Mouse (Mus musculus): ENCODE data around the gene Sarm1. TPM values are rescaled to one million over a fixed set of nuclear protein-coding genes. Genes with fewer than 3 reads are reported as not detected.
A peak's percentile ranks its signal among the peaks of the same experiment; 100 is the strongest.

The Sarm1 gene
- total and polyA plus RNA-seq, 3 experiments: 0.50 to 1.1 (median 0.55) TPM

DNA sequence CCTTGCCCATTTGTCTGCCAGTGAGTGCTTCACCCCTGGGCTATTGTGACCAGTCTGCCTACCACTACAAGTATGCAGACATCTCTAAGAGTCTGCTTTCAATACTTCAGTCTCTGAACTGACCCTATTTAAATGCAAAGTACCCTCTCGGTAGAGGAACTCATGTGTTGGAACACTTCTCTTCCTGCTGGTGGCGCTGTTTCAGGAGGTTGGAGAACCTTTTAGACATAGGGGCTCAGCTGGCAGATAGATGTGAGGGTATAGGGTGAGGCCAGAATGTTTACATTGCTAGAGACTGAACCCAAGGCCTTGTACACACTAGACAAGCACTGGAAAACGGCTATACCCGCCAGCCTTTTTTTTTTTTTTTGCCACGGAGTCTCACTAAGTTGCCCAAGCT is 69.2 kb downstream of the Sarm1 start:
- H3K9ac ChIP-seq (ENCODE audit: insufficient read depth, low read depth): no peak overlapping the region
- DNase-seq (ENCODE audit: extremely low read depth): no peak
- dilution Hi-C loops (cut with MboI; ENCODE audit: extremely low pct_ligation_motif_present, extremely low pct_unique_long_range_greater_than_20kb, low sequenced_read_pairs): no loop called here
- H3K27ac ChIP-seq (ENCODE audit: insufficient read depth, low read depth): no peak overlapping the region
- no peak overlapping the region for H3K4me3 ChIP-seq (replicated peaks in 1 of 3; ENCODE audit: low read depth in 2 of 3, low read length in 2 of 3, poor library complexity in 1 of 3)
- H3K4me1 ChIP-seq (ENCODE audit: control insufficient read depth in 1 of 2, insufficient read depth in 2 of 2): peaks cover 0 to 4% of the 10 kb centered on the region in 2 experiments; a peak in 1 of 4 replicates
- peaks cover 41% of the 10 kb centered on the region for H3K27me3 ChIP-seq (replicated peaks)
- H3K79me2 ChIP-seq (replicated peaks; ENCODE audit: control insufficient read depth, extremely low read depth, insufficient read depth, poor library complexity, severe bottlenecking): no peaks in the 10 kb centered on the region
- no peaks in the 10 kb centered on the region for H3K9me3 ChIP-seq (replicated peaks; ENCODE audit: low read length)
- in situ Hi-C loops (cut with MboI; ENCODE audit: low pct_ligation_motif_present, low pct_unique_long_range_greater_than_20kb, low sequenced_read_pairs): no loop called here
- H3K36me3 ChIP-seq (replicated peaks in 1 of 2; ENCODE audit: control insufficient read depth in 1 of 2, insufficient read depth in 1 of 2, low read length in 1 of 2): no peaks in the 10 kb centered on the region
- TF ChIP-seq CTCF (conservative IDR thresholded peaks at IDR 0.05 in 1 of 2, IDR thresholded peaks at IDR 0.05 in 1 of 2; ENCODE audit: low read depth in 2 of 2, low read length in 2 of 2): peak in 1 of 2 experiments; percentile 18; a peak in 1 of 4 replicates
- TF ChIP-seq CHD1 (IDR thresholded peaks at IDR 0.05; ENCODE audit: low read depth, low read length): no peak
- no peak overlapping the region for H3K4me2 ChIP-seq (ENCODE audit: insufficient read depth, low read depth, poor library complexity, severe bottlenecking)

- Histone ChIP-seq H3K4me2 (ENCODE audit: insufficient read depth, low read depth, poor library complexity, severe bottlenecking) (no peak overlapping the region), H3K27ac (ENCODE audit: insufficient read depth, low read depth) (no peak overlapping the region), H3K9ac (ENCODE audit: insufficient read depth, low read depth) (no peak overlapping the region), H3K4me1 (ENCODE audit: control insufficient read depth in 1 of 2, insufficient read depth in 2 of 2) (peaks cover 0 to 4% of the 10 kb centered on the region in 2 experiments; a peak in 1 of 4 replicates), H3K36me3 (replicated peaks in 1 of 2; ENCODE audit: control insufficient read depth in 1 of 2, insufficient read depth in 1 of 2, low read length in 1 of 2) (no peaks in the 10 kb centered on the region), H3K4me3 (replicated peaks in 1 of 3; ENCODE audit: low read depth in 2 of 3, low read length in 2 of 3, poor library complexity in 1 of 3) (no peak overlapping the region), H3K27me3 (replicated peaks) (peaks cover 44% of the 10 kb centered on the region), H3K9me3 (replicated peaks; ENCODE audit: low read length) (no peaks in the 10 kb centered on the region), H3K79me2 (replicated peaks; ENCODE audit: control insufficient read depth, extremely low read depth, insufficient read depth, poor library complexity, severe bottlenecking) (no peaks in the 10 kb centered on the region)
- in situ Hi-C loops (cut with MboI; ENCODE audit: low pct_ligation_motif_present, low pct_unique_long_range_greater_than_20kb, low sequenced_read_pairs) (no loop called here), dilution Hi-C loops (cut with MboI; ENCODE audit: extremely low pct_ligation_motif_present, extremely low pct_unique_long_range_greater_than_20kb, low sequenced_read_pairs) (no loop called here)
- no peak for TF ChIP-seq CTCF (conservative IDR thresholded peaks at IDR 0.05 in 1 of 2, IDR thresholded peaks at IDR 0.05 in 1 of 2; ENCODE audit: low read depth in 2 of 2, low read length in 2 of 2)
- no peak for TF ChIP-seq E2F4 (IDR thresholded peaks at IDR 0.05; ENCODE audit: insufficient replicate concordance, low read depth, low read length)
- no peak for TF ChIP-seq HCFC1 (IDR thresholded peaks at IDR 0.05; ENCODE audit: low read depth, low read length)
- TF ChIP-seq TBP (conservative IDR thresholded peaks at IDR 0.05; ENCODE audit: low read depth, low read length): no peak
- TF ChIP-seq RAD21 (IDR thresholded peaks at IDR 0.05; ENCODE audit: low read depth, low read length): no peak
- no peak for TF ChIP-seq EP300 (IDR thresholded peaks at IDR 0.05; ENCODE audit: low read length)
- TF ChIP-seq TCF12 (IDR thresholded peaks at IDR 0.05; ENCODE audit: low read depth, low read length): no peak
- TF ChIP-seq MAX (IDR thresholded peaks at IDR 0.05; ENCODE audit: low read length): no peak
- TF ChIP-seq NELFE (IDR thresholded peaks at IDR 0.05; ENCODE audit: low read depth, low read length): no peak
- no peak for TF ChIP-seq MXI1 (IDR thresholded peaks at IDR 0.05; ENCODE audit: low read depth, low read length)
- DNase-seq (ENCODE audit: extremely low read depth): no peak
These were observed 69.9 kb downstream of the Sarm1 start for GRCm38 (mm10) chr11:78427655-78428054.

- H3K9ac ChIP-seq (ENCODE audit: insufficient read depth, low read depth): no peak overlapping the region
- DNase-seq (ENCODE audit: extremely low read depth): no peak
- dilution Hi-C loops (cut with MboI; ENCODE audit: extremely low pct_ligation_motif_present, extremely low pct_unique_long_range_greater_than_20kb, low sequenced_read_pairs): no loop called here
- TF ChIP-seq NRF1 (IDR thresholded peaks at IDR 0.05; ENCODE audit: low read depth, low read length) (no peak), KAT2A (IDR thresholded peaks at IDR 0.05; ENCODE audit: insufficient replicate concordance, low read length) (no peak), MAFK (IDR thresholded peaks at IDR 0.05; ENCODE audit: insufficient replicate concordance, low read length) (no peak), MEF2A (IDR thresholded peaks at IDR 0.05; ENCODE audit: borderline replicate concordance, low read depth, low read length) (no peak), MYC (IDR thresholded peaks at IDR 0.05; ENCODE audit: low read depth, low read length) (no peak), MAX (IDR thresholded peaks at IDR 0.05; ENCODE audit: low read length) (no peak), NELFE (IDR thresholded peaks at IDR 0.05; ENCODE audit: low read depth, low read length) (no peak), POLR2A (IDR thresholded peaks at IDR 0.05; ENCODE audit: low read depth, low read length) (no peak), ETS1 (conservative IDR thresholded peaks at IDR 0.05; ENCODE audit: low read depth, low read length) (no peak), IRF4 (IDR thresholded peaks at IDR 0.05; ENCODE audit: low read depth, low read length) (no peak)
- H3K4me3 ChIP-seq (replicated peaks in 1 of 3; ENCODE audit: low read depth in 2 of 3, low read length in 2 of 3, poor library complexity in 1 of 3): no peak overlapping the region
- no peaks in the 10 kb centered on the region for H3K36me3 ChIP-seq (replicated peaks in 1 of 2; ENCODE audit: control insufficient read depth in 1 of 2, insufficient read depth in 1 of 2, low read length in 1 of 2)
- no peak overlapping the region for H3K4me2 ChIP-seq (ENCODE audit: insufficient read depth, low read depth, poor library complexity, severe bottlenecking)
- in situ Hi-C loops (cut with MboI; ENCODE audit: low pct_ligation_motif_present, low pct_unique_long_range_greater_than_20kb, low sequenced_read_pairs): no loop called here
- no peaks in the 10 kb centered on the region for H3K9me3 ChIP-seq (replicated peaks; ENCODE audit: low read length)
- H3K27ac ChIP-seq (ENCODE audit: insufficient read depth, low read depth): no peak overlapping the region
- peaks cover 62% of the 10 kb centered on the region for H3K27me3 ChIP-seq (replicated peaks)
- no peaks in the 10 kb centered on the region for H3K79me2 ChIP-seq (replicated peaks; ENCODE audit: control insufficient read depth, extremely low read depth, insufficient read depth, poor library complexity, severe bottlenecking)
- peaks cover under 1% of the 10 kb centered on the region in 2 experiments; a peak in 2 of 4 replicates for H3K4me1 ChIP-seq (ENCODE audit: control insufficient read depth in 1 of 2, insufficient read depth in 2 of 2)
These were observed 72.0 kb downstream of the Sarm1 start for GRCm38 (mm10) chr11:78425572-78425971.

All from CH12.LX (cell line).